Mouse (Mus musculus) left cerebral cortex, postnatal 25 days (tissue): ENCODE data around the gene Fam181a. TPM values are rescaled to one million over a fixed set of nuclear protein-coding genes. Genes with fewer than 3 reads are reported as not detected.

Experiments used
- DNase-seq, 2 experiments: peaks; one replicate each; pipeline ENCODE4 v3.0.0; 2022; ENCODE audit warnings: low spot score in 2 of 2, mixed read lengths in 1 of 2
- intact Hi-C: fragments of 180-260 bp; cut with DNase I; formaldehyde crosslinking; loops from one replicate; pipeline ENCODE4 v1.15.1; 2025
- total RNA-seq, 2 experiments: library from RNA; stranded (reverse); gene quantifications; 2 replicates each; pipeline ENCODE4 v1.2.3; 2021

Fam181a gene
- total RNA-seq, 2 experiments from 2014 or later: 1.5 to 2.7 TPM

GRCm38 (mm10) chr12:103313871-103314639, 3.3 kb downstream of the Fam181a start:
- no peak for DNase-seq

GRCm38 (mm10) chr12:103314640-103315361, 4.0 kb downstream of the Fam181a start:
- no peak for DNase-seq
- intact Hi-C loops: no loop called here

More at GRCm38 (mm10) chr12:103313871-103314639, 3.3 kb downstream of the Fam181a start:
- intact Hi-C loops: no loop called here

- intact Hi-C loops: no loop called here
- no peak for DNase-seq
These were observed 5.2 kb downstream of the Fam181a start for GRCm38 (mm10) chr12:103315831-103316545.

GRCm38 (mm10) chr12:103322801-103323200, 12.0 kb downstream of the Fam181a start:
- intact Hi-C loops: no loop called here

GRCm38 (mm10) chr12:103325156-103325857, 14.5 kb downstream of the Fam181a start:
- intact Hi-C loops: loop anchor here (1.0 to 5.0 kb wide), 2 partner anchors 23 to 42 kb away; no protein-coding TSS in a partner anchor

More at GRCm38 (mm10) chr12:103322801-103323200, 12.0 kb downstream of the Fam181a start:
- peak; percentile 54 to 56 for DNase-seq

GRCm38 (mm10) chr12:103326569-103326968, 15.8 kb downstream of the Fam181a start:
- DNase-seq: no peak
- intact Hi-C loops: loop anchor here (5.0 kb wide), 1 partner anchor 41 kb away; no protein-coding TSS in a partner anchor

More at GRCm38 (mm10) chr12:103325156-103325857, 14.5 kb downstream of the Fam181a start:
- peak; percentile 85 to 91 for DNase-seq

GRCm38 (mm10) chr12:103327107-103327506, 16.3 kb downstream of the Fam181a start:
- intact Hi-C loops: loop anchor here (5.0 kb wide), 1 partner anchor 40 kb away; no protein-coding TSS in a partner anchor
- DNase-seq: no peak

GRCm38 (mm10) chr12:103328448-103329191, 17.8 kb downstream of the Fam181a start:
- DNase-seq: no peak
- intact Hi-C loops: loop anchor here (5.0 kb wide), 1 partner anchor 39 kb away; no protein-coding TSS in a partner anchor

- no peak for DNase-seq
- intact Hi-C loops: no loop called here
These were observed 20.7 kb downstream of the Fam181a start for GRCm38 (mm10) chr12:103331491-103331890.

GRCm38 (mm10) chr12:103332879-103333278, 22.1 kb downstream of the Fam181a start:
- intact Hi-C loops: no loop called here
- peak in 1 of 2 experiments; percentile 27 for DNase-seq

- DNase-seq: no peak
- intact Hi-C loops: no loop called here
These were observed 22.7 kb downstream of the Fam181a start for GRCm38 (mm10) chr12:103333426-103333825.

- intact Hi-C loops: no loop called here
- no peak for DNase-seq
These were observed 26.0 kb downstream of the Fam181a start for GRCm38 (mm10) chr12:103336766-103337165.

GRCm38 (mm10) chr12:103338162-103338798, 27.5 kb downstream of the Fam181a start:
- DNase-seq: no peak
- intact Hi-C loops: no loop called here

GRCm38 (mm10) chr12:103341212-103341611, 30.4 kb downstream of the Fam181a start:
- no peak for DNase-seq
- intact Hi-C loops: no loop called here

- DNase-seq: peak in 1 of 2 experiments; percentile 48
- intact Hi-C loops: no loop called here
These were observed 32.7 kb downstream of the Fam181a start for GRCm38 (mm10) chr12:103343456-103343855.

- intact Hi-C loops: no loop called here
- DNase-seq: no peak
These were observed 34.2 kb downstream of the Fam181a start for GRCm38 (mm10) chr12:103344934-103345333.

- DNase-seq: peak; percentile 34 to 84
- intact Hi-C loops: no loop called here
These were observed 36.2 kb downstream of the Fam181a start for GRCm38 (mm10) chr12:103346945-103347344.

- no peak for DNase-seq
- intact Hi-C loops: no loop called here
These were observed 36.6 kb downstream of the Fam181a start for GRCm38 (mm10) chr12:103347406-103347805.
